Mouse (Mus musculus): Measurements from ENCODE around the gene Gm10382.
"Not testable (repeated sequence)": the region's sequence is repeated elsewhere in the genome, so short reads cannot be mapped to it uniquely, and the experiment has no call there.

Gm10382 gene

DNA sequence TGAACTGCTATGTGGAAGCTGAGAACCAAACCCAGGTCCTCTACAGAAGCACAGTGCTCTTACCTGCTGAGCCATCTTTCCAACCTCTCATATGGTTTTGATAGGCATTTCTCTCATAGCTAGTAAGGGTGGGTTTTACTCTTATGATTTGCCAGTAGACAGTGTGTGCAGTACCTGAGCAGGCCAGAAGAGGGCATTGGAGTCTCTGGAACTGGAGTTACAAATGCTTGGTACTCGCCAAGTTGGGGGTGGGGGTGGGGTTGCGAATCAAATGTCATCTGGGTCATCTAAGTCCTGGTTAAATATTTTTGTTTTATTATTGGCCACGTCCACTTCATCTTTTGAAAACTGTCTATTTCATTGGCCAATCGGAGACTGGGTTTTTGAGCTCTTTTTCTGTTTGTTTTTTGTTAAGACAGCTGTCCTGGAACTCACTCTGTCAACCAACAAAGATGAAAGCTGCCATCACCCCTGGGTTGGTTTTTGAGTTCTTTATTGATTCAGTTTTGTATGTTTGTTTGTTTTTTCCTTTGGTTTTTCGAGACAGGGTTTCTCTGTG is 22.9 kb downstream of the Gm10382 start:
- CTCF ChIA-PET: interaction anchor here (0.6 to 1.0 kb wide), 4 partner anchors 10 to 876 kb away, joined by 3 to 5 read pairs (median 4); partner anchors contain the start of gene Gm10382

DNA sequence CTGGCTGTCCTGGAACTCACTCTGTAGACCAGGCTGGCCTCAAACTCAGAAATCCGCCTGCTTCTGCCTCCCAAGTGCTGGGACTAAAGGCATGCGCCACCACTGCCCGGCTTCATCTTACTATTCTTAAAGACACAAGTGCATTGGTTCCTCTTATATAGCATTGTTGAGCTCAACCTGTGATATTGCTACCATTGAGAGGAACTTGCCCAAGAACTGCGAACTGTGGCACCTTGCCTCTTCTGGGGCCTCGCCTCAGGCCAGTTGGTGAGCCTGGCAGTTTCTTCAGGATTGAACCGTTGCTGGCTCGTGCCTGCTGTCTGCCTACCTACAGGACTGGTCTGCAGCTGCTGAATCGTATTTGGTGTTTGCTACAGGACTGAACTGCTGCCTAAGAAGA is 23.4 kb downstream of the Gm10382 start:
- CTCF ChIA-PET: interaction anchor here (0.6 to 1.0 kb wide), 3 partner anchors 11 to 59 kb away, joined by 3 to 4 read pairs (median 3); partner anchors contain the start of gene Gm10382

DNA sequence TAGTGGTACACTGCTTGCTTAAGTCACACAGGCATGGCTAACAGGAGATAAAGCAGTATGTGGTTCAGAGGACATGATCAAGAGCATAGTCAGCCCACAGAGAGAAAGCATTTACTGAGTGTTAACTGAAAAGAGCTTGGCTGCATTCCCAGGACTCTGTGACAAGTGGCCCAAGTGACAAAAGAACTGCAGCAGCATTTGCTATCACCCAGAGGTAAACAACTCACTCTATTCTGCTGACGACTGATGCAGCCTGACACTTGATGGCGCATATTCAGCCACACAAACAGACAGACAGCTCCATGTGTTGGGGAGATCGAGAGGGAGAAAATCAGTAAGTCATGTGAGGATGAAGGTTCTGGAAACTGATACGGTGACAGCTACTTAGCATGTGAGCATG is 24.6 kb downstream of the Gm10382 start:
- CTCF ChIA-PET: no interaction called here

DNA sequence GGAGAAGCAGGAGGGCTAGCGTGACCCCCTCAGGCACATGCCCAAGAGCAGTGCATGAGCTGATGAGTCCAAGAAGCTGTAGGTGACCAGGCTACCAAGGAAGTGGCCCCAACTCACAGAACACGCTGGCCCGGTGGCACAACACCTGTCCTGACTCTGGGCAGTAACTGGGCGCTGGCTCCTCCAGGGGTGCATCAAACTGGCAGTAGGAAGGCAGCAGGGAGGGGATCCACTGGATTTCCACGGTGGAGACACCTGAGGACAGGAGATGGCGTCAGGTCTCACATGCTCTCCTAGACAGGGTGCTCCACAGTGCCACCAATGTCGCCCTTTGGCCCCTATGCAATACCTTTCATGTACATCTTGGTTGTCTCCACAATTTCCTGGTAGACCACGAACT is 27.1 kb downstream of the Gm10382 start:
- CTCF ChIA-PET: interaction anchor here (0.5 kb wide), 1 partner anchor 8 kb away, joined by 8 read pairs; no protein-coding TSS in a partner anchor

DNA sequence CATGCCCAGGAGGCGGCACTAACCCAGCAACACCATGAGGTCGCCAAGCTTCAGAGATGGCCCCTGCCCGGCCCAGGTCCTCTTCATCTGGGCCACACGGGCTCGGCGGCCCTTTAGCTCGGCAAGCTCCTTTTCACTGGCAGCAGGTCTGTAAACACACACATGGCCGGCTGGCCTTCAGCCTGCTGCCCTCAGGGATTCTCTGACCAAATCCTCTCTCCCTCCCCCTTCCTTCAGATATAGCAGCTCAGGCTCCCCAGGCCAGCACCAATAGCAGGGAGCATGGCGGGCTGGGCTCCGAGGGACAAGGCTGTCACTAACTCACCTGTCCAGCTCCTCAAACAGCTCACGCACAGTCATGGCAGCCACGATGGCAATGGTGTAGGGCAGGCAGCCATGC is 29.5 kb downstream of the Gm10382 start:
- CTCF ChIA-PET: no interaction called here

DNA sequence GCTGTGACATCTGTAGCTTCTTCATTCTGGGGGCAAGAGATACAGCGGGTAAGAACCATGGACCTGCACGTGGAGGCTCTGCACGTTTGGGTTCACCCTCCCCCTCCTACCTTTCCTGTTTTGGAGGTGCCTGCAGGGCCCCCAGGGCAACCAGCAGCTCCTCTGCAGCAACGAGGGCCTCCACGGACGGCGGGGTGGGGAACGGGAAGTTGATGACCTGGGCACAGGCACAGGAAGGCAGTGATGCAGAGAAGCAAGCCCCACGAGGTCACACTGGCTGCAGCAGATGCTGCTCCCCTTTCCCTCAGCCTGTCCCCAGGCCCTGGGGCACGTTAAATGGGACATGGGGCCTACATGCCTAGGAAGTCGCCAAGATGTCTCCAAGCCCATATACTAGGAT is 30.0 kb downstream of the Gm10382 start:
- CTCF ChIA-PET: no interaction called here

DNA sequence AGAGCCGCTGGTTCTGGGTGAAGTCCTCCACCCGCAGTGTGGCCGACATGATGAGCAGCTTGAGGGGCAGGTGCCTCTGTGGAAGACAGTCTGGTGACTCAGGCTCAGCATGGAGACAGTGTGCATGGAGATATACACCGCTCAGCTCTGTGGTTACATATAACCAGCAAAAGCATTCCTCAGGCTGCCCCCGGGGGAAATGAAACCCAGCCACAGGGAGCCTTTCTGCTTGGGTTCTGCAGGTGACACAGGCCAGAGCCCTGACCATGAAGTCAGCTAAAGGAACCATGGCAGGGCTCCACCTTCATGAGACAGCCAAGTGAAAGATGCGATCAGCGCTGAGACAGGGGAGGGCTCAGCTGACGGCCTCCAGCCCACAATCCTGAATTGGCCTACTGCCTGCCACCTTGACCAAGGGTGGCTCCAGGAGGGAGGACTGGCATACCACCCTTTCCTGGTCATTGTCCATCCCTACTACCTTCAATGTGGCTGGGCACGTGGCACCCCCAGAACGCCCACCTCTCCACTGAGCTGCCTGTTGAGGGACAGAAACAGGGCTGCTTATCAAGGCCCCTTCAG is 36.7 kb downstream of the Gm10382 start:
- CTCF ChIA-PET: no interaction called here

DNA sequence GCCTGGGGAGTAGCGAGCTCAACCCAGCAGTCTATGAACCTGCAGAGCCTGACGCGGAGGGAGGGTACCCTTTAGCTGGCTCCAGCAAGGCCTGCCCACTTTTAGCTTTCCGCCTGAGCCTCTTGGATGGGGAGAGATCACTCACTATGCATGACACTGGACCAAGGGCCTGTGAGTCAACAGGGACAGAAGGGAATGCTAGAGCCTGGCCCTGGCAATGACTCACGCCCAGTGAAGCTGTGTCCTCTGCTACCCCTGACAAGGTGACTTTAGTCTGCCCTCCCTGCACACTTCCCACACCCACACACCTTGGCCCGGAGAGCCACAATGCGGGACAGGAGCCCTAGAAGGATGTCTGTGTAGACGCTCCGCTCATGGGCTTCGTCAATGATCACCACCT is 37.2 kb downstream of the Gm10382 start:
- CTCF ChIA-PET: no interaction called here

DNA sequence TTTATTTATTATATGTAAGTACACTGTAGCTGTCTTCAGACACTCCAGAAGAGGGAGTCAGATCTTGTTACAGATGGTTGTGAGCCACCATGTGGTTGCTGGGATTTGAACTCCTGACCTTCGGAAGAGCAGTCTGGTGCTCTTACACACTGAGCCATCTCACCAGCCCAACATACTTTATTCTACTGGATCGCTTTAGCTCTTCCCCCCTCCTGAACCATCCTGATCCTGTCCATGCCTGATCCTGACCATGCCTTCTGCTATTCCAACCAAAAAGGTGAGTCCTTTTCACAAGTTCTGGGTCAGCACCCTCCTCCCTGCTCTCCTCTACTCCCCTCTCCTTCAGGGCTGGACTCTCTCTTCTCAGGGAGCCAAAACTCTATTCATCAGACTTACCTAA is 43.2 kb downstream of the Gm10382 start:
- CTCF ChIA-PET: interaction anchor here (0.6 to 1.2 kb wide), 2 partner anchors 8 to 12 kb away, joined by 4 to 9 read pairs; no protein-coding TSS in a partner anchor

DNA sequence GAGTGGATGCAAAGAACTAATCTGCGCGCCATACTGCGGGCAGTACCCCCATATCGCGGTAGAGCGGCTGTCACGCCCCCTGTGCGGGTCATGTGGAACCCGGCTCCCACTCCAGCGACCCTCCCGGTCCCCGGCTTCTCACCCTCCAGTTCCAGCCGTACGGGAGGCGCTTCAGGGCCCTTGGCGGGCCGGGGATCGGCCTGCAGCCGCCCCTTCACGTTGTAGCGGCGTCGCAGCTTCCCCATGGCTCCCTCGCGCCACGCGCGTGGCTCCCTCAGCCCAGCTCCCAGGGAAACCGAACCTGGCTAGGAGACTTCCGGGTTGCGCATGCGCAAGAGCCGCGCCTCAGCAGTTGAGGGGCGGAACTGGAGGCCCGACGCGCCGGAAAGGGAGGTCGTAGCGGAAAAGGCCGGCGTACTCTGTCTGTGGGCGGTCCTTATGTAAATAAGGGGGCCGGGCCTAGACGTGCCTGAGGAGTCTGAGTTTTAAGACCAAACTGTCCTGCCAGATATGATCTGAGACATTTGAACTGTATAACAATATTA is 44.7 kb downstream of the Gm10382 start, which contains the start of gene Dhx37:
Gene Dhx37, minus strand, starts transcription at position 329 of the 545 bp plus-strand sequence.
- CTCF ChIA-PET: no interaction called here

DNA sequence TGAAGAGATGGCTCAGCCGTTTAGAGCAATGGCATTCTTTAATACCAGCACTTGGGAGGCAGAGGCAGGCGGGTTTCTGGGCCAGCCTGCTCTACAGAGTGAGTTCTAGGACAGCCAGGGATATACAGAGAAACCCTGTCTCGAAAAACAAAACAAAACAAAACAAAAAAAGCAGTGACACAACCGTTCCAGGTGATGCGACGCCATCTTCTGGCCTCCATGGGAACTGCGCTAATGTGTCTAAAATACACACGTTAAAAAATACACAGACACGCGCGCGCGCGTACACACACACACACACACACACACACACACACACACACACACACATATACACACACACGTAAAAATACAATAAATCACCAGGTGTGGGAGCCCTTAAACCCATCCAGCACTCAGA is 45.2 kb downstream of the Gm10382 start:
- CTCF ChIA-PET: not testable (repeated sequence)

Measured in spleen, embryonic (tissue).